Mouse (Mus musculus) C2C12 (cell line): ENCODE results near the gene Birc7. TPM values are rescaled to one million over a fixed set of nuclear protein-coding genes. Genes with fewer than 3 reads are reported as not detected.

Experiments
- H3K27me3 ChIP-seq: one replicate; pipeline ENCODE4 v1.6.1; 2011; ENCODE audit not compliant: control insufficient read depth, insufficient read depth, insufficient read length
- H3K36me3 ChIP-seq: one replicate; pipeline ENCODE4 v1.6.1; 2011; ENCODE audit not compliant: control insufficient read depth, insufficient read depth
- H3K4me3 ChIP-seq: one replicate; pipeline ENCODE4 v1.5.1; 2011; ENCODE audit warnings: mild to moderate bottlenecking, control low read depth; ENCODE audit not compliant: poor library complexity, insufficient read depth, severe bottlenecking
- H3K79me2 ChIP-seq: one replicate; pipeline ENCODE4 v1.6.1; 2011; ENCODE audit not compliant: control insufficient read depth, insufficient read depth
- H3K79me3 ChIP-seq: one replicate; pipeline ENCODE4 v1.6.1; 2011; ENCODE audit warnings: low read depth, control low read depth
- H3ac ChIP-seq: one replicate; pipeline ENCODE3; 2011; ENCODE audit warnings: low read depth; ENCODE audit not compliant: control insufficient read depth, insufficient read length
- CEBPB ChIP-seq: IDR thresholded peaks from one replicate; pipeline ENCODE4 v1.6.1; 2011; ENCODE audit warnings: low read depth, mild to moderate bottlenecking, control low read depth, moderate library complexity
- CTCF ChIP-seq: IDR thresholded peaks from one replicate; pipeline ENCODE4 v1.5.1; 2011; ENCODE audit not compliant: control insufficient read depth, insufficient read depth, insufficient read length
- FOSL1 ChIP-seq: IDR thresholded peaks from one replicate; pipeline ENCODE4 v1.8.0; 2011; ENCODE audit warnings: mild to moderate bottlenecking, low read length; ENCODE audit not compliant: poor library complexity, insufficient read depth, severe bottlenecking
- MAX ChIP-seq: IDR thresholded peaks from one replicate; pipeline ENCODE4 v1.6.1; 2011; ENCODE audit warnings: mild to moderate bottlenecking, control low read depth
- MYOD1 ChIP-seq: IDR thresholded peaks from one replicate; pipeline ENCODE4 v1.6.1; 2011; ENCODE audit warnings: low read depth; ENCODE audit not compliant: control insufficient read depth, insufficient read length
- MYOG ChIP-seq: IDR thresholded peaks from one replicate; pipeline ENCODE4 v1.6.1; 2011; ENCODE audit not compliant: control insufficient read depth, insufficient read length; ENCODE audit errors: extremely low read depth
- USF1 ChIP-seq: IDR thresholded peaks from one replicate; pipeline ENCODE4 v1.6.1; 2011; ENCODE audit warnings: low read depth, mild to moderate bottlenecking, control low read depth, moderate library complexity
- polyA plus RNA-seq: library from polyadenylated mRNA; unstranded; fragments of >200 nt; fragmentation: generic; extraction: Trizol; gene quantifications from one replicate; pipeline ENCODE4 v1.2.1, GENCODE M21; 2012; ENCODE audit warnings: missing spikeins

Gene Birc7
- polyA plus RNA-seq, 1 experiment = not detected

DNA sequence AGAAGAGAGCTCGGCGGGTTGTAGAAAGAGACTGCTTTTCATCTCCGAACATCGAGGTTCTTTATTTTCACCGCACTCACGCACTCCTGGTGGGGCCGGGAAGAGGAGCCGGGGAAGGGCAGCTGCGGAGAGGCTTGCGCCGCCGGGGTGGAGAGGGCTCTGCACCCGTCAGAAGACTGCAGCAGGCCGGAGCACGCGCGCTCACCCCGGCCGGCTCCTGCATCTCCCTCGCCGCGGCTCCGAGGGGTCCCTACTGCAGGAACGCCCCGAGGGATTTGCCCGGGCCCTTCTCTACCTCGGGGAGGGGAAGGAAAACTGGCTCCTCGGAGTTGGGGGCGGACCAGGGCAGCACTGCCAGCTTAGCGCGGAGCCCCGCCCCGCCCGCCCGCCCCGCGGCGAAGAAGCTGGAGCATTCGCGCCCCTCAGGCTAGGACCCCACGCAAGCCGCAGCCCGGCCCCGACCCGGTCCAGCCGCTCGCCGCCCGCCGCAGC is 35.2 kb upstream of the Birc7 start:
- no peaks in the 10 kb centered on the region for H3K79me2 ChIP-seq
- no peak for TF ChIP-seq FOSL1
- no peak for TF ChIP-seq USF1
- H3K27me3 ChIP-seq = peaks cover 76% of the 10 kb centered on the region
- H3K36me3 ChIP-seq = no peaks in the 10 kb centered on the region
- no peaks in the 10 kb centered on the region for H3K79me3 ChIP-seq
- no peak overlapping the region for H3K4me3 ChIP-seq
- H3ac ChIP-seq = no peak overlapping the region

DNA sequence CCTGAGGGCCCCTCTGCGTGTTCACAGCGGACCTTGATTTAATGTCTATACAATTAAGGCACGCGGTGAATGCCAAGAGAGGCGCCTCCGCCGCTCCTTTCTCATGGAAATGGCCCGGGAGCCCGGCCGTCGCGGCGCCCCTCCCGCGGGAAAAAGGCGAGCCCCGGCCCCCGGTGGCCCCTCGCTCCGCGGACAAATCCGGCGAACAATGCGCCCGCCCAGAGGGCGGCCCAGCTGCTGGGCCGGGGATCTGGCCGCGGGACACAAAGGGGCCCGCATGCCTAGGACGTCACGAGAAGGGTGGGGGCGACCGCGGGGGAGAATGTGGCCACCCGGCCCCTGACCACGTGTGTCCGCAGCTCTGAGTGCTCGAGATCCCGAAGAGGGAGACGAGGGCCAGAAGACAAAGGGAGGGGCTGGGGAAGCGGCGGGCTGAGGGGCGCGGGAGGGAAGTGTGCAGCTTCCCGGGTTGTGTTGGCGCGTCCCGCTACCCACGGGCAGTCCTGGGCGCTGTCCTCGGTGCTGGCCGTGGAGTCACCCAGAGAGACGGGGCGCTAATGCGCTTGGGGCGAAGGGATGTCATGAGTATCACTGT is 34.7 kb upstream of the Birc7 start:
- H3K79me2 ChIP-seq = no peaks in the 10 kb centered on the region
- no peak for TF ChIP-seq CTCF
- no peak for TF ChIP-seq MYOD1
- no peak for TF ChIP-seq FOSL1
- no peak for TF ChIP-seq MAX
- no peak for TF ChIP-seq CEBPB
- no peak for TF ChIP-seq USF1
- TF ChIP-seq MYOG = no peak
- H3K36me3 ChIP-seq = no peaks in the 10 kb centered on the region
- peaks cover 75% of the 10 kb centered on the region for H3K27me3 ChIP-seq
- no peak overlapping the region for H3ac ChIP-seq
- no peak overlapping the region for H3K4me3 ChIP-seq
- H3K79me3 ChIP-seq = no peaks in the 10 kb centered on the region

- H3K79me2 ChIP-seq = no peaks in the 10 kb centered on the region
- H3K36me3 ChIP-seq = no peaks in the 10 kb centered on the region
- no peak overlapping the region for H3K4me3 ChIP-seq
- no peaks in the 10 kb centered on the region for H3K79me3 ChIP-seq
- H3K27me3 ChIP-seq = peaks cover 69% of the 10 kb centered on the region
- H3ac ChIP-seq = no peak overlapping the region
- no peak for TF ChIP-seq MYOD1
- TF ChIP-seq USF1 = no peak
- no peak for TF ChIP-seq MYOG
- peak; percentile 66 for TF ChIP-seq CTCF
- no peak for TF ChIP-seq CEBPB
These were observed 34.1 kb upstream of the Birc7 start for GRCm38 (mm10) chr2:180894734-180895133.

DNA sequence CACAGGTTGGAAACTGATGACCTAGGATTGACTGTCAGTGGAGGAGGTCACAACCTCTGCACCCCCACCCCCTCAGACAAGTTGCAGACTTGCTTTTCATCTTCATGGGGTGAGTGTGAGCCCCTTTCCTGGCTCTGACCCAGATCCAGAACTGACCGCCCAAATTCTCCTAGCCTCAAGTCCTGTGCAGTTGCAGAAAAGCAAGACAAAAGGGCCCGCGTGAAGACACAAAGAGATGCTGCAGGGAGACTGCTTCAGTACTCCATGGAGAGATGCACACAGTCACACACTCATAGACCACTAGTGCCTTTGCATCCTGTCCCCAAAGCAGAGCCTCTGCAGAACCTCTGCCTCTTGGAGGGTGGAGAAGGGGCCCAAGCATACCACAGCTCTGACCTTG is 33.5 kb upstream of the Birc7 start:
- Histone ChIP-seq H3K27me3 (peaks cover 63% of the 10 kb centered on the region), H3K4me3 (no peak overlapping the region), H3K79me2 (no peaks in the 10 kb centered on the region), H3ac (no peak overlapping the region), H3K79me3 (no peaks in the 10 kb centered on the region), H3K36me3 (no peaks in the 10 kb centered on the region)
- TF ChIP-seq MYOD1 (no peak), MAX (no peak), FOSL1 (no peak), CTCF (no peak), CEBPB (no peak), MYOG (no peak), USF1 (no peak)

DNA sequence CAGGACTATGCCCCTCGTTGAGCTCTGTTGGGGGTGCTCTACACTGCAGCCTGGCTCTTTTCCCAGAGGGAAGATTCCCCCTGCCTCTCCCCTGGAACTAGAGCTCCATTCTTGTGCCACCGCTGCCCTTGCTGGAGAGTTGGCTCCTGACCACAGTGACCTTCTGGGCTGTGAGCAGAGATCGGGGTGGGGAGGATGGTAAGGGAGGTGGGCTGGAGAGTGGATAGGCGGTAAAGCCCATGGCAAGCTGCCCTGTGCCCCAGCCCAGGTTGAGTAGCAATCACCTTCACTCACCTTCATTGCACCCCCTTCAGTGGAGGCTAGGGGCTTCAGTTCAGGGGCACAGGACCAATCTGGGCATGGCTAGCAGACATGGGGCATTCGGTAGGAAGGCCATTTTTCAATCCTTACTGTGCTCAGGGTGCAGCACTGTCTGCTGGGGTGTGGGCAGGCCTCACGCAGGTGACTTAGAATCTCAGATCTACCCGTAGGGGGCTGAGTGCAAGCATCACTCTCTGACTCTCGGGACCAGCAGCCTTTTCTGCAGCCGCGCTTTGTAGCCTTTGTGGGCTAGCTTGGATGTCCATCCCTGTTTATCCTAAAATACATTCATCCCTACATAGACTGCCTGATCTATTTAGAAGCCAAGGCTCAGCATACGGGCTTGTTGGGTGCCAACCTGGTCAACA is 32.8 kb upstream of the Birc7 start:
- Histone ChIP-seq H3K27me3 (peaks cover 56% of the 10 kb centered on the region), H3ac (no peak overlapping the region)
- TF ChIP-seq USF1 = no peak
- TF ChIP-seq MYOG = no peak
- no peak for TF ChIP-seq MYOD1
- no peak for TF ChIP-seq MAX
- no peak for TF ChIP-seq CTCF
- no peak for TF ChIP-seq FOSL1
- no peak for TF ChIP-seq CEBPB

More for the DNA sequence above, 32.8 kb upstream of the Birc7 start:
- Histone ChIP-seq H3K79me2 (no peaks in the 10 kb centered on the region), H3K36me3 (no peaks in the 10 kb centered on the region), H3K79me3 (no peaks in the 10 kb centered on the region), H3K4me3 (no peak overlapping the region)
